Mouse (Mus musculus): ENCODE results near the gene Spin1.
"Not testable (repeated sequence)": the region's sequence is repeated elsewhere in the genome, so short reads cannot be mapped to it uniquely, and the experiment has no call there.

Spin1 gene

GRCm38 (mm10) chr13:51095196-51095715 lies 5.4 kb upstream of the Spin1 start:
- no peak for DNase-seq (ENCODE audit: low spot score)

DNA sequence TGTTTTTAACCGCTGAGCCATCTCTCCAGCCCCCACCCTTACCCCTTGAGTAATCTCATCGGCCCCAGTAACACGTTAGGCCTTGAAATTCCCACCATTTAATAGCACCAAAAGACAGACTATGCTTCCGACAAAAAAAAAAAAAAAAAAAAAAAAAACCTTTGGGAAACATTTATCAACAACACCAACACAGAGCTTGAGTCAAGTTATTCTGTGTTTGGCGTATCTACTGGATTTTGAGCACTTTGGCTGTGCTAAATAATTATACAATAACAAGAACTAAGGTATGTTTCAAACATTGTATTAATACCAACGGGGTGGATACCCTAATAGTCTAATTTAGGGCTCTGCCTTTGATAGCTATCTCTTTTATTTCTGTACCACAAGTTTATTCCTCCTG lies 4.0 kb upstream of the Spin1 start:
- DNase-seq (ENCODE audit: low spot score), result no peak

GRCm38 (mm10) chr13:51099560-51100232 lies 984 bp upstream of the Spin1 start:
- peak; percentile 75 for DNase-seq (ENCODE audit: low spot score)

DNA sequence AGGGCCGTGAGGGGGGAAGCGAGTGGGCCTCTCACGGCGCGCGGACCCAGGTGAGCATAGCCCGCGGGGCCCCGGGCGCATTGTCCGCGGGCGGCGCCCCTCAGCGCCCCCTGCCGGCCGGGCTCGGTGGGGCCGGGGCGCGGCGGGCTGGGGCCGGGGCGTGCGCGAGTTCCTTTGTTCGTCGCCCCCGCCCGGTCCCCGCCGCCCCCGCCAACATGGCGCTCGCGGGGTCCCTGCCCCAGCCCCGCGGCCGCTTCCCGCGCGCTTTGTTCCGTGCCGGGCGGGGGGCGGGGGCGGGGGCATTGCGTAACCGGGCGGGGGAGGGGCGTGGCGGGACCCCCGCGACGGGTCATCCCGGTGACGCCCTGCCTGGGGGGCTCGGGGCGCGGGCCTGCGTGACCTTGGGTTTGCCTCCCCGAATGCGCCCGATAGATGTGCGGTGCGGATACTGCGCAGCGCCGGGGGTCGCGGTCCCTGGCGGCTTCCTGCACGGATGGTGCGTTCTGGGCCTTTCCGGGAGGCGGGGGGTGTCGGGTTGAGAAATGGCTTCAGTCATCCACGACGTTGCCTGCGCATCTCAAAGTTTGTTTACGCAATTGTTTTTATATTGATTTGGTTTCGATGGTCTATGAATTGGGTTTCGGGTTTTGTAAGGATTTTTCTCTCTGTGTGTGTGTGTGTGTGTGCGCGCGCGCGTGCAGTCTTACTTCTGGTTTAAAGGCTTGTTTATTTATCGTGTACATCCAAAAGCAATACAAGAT lies 516 bp downstream of the Spin1 start:
- DNase-seq (ENCODE audit: low spot score), result peak; percentile 66

DNA sequence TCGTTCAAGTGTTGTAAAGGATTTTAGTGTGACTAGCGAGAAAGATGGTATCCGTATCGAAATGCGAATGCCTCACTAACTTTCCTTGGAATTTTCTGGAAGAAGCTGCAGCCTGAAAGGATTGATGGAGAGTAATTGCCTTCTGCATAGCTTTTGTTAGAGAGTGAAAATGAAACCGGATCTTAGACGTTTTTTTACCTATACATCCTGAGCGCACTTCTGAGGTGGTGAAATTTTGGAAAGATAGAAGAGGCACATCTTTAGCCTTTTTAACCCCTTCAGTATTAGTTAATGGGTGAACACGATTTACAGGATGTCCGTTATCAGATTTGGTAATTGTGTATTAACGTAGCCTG lies 1.1 kb downstream of the Spin1 start:
- peak; percentile 57 for DNase-seq (ENCODE audit: low spot score)

DNA sequence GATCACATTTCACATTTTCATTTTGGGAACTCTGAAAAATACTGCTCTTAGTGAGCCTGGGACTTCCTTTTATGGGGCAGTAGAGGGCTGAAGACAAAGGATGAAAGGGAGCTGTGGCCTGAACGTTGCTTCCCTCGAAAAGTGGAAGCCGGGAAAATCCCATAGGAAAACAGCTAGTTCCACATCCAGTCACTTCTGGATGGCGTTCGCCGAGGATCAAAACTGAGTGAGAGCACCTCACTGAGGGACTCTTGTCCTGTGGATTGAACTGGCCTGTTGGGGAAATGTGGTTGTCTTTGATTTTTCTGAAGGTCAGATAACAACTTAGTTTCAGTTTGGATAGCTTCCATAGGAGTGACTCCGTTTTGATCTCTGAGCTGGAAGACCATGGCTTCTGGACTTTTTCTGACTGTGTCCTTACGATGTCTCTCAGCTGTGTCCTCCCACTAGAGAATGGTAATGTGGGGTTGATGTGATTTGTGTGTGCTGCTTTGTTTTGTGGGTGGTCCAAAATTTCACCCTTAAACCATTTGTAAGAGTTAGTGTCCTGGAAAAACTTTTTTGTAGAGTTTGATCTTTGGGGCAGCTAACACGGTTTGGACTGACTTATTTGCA lies 2.5 kb downstream of the Spin1 start:
- no peak for DNase-seq (ENCODE audit: low spot score)

GRCm38 (mm10) chr13:51103861-51104650 lies 3.4 kb downstream of the Spin1 start:
- no peak for DNase-seq (ENCODE audit: low spot score)

DNA sequence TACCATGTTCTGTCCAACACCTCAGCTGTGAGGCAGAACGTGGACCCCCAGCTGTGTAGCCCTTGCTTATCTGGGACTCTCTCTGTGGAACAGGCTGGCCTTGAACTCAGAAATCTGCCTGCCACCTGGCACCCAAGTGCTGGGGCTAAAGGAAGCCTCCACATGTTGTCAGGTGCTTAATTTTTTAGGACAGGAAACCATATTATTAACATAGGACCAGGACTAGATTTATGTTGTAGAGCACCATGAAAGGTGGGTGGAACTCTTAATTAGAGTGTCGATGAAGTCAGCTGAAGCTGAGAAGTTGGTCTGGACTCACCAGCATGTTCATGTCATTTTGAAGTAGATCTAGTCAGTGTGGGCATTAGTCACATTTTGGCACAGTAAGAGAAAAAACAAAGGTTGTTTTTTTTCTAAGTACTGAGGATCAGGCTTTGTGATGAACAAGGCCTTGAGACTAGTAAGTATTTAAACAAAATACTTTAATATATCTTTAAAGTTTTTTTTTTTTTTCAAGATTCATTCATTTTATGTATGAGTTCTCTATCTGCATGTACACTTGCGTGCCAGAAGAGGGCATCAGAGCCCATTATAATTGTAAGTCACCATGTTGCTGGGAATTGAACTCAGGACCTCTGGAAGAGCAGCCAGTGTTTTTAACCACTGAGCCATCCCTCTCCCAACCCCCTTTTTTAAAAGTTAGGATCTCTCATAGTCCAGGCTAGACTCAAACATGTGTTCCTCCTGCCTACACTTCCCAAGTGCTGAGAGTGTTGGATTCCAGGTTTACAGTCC lies 5.4 kb downstream of the Spin1 start:
- no peak for DNase-seq (ENCODE audit: low spot score)

GRCm38 (mm10) chr13:51106816-51107215 lies 6.1 kb downstream of the Spin1 start:
- DNase-seq (ENCODE audit: low spot score), result no peak

DNA sequence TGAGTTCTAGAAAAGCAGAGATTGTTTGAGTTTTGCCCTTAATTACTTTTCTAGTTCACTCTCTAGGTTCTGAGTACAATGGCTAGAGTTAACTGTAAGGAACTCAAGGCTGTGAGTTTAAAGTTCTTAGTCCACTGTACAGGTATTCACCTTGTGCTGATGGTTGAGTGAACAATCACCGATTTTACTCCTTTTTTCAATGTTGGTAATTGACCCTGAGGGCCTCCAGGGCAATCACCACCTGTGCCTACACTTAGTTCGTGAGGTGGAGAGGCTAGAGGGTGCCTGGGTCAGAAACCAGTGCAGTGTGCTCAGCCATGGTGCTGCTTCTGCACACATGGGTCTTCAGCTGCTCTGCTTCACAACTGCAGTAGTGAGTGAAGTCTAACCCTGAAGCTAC lies 8.8 kb downstream of the Spin1 start:
- no peak for DNase-seq (ENCODE audit: low spot score)

- not testable (repeated sequence) for DNase-seq (ENCODE audit: low spot score)
Measured at GRCm38 (mm10) chr13:51114398-51114797, 13.7 kb downstream of the Spin1 start.

GRCm38 (mm10) chr13:51115762-51116161 lies 15.1 kb downstream of the Spin1 start:
- DNase-seq (ENCODE audit: low spot score), result no peak

GRCm38 (mm10) chr13:51120734-51121133 lies 20.1 kb downstream of the Spin1 start:
- no peak for DNase-seq (ENCODE audit: low spot score)

DNA sequence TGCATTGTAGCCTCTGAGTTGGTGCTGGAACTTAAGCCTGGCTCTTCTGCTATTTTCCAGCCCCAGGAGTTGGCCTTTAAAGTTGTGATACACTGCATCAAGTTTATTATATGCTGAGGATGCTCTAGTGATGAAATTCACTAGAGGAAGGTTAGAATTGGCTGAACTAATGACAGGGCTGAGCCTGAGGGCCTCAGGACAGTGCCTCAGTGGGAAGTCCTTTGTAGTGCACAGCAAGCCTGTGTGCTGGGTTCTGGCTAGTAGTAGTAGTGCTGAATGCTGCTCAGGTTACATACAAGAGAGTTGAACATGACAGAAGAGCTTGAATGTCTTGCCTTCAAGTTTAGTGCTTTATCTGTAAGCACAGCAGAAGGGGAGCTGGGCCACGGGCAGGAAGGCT lies 21.3 kb downstream of the Spin1 start:
- no peak for DNase-seq (ENCODE audit: low spot score)

DNA sequence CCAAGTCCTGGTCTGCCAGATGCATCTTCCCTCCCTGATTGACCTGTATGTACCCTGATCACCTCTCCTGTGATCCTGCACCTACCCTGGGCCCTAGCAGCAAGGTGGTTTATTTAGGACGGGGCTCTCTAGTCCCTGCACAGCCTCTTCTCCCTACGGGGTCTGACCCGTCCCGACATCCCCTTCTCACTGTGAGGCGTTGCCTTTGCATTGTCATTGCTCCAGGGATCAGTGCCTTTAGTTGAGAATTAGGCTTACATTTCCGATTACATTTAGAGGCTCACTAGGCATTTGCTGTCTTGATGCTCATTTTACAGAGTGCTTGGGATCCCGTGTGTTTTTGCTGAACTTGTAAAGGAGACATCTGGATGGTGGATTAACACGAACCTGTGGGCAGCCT lies 22.1 kb downstream of the Spin1 start:
- no peak for DNase-seq (ENCODE audit: low spot score)

GRCm38 (mm10) chr13:51125357-51125756 lies 24.7 kb downstream of the Spin1 start:
- DNase-seq (ENCODE audit: low spot score), result no peak

- DNase-seq (ENCODE audit: low spot score), result no peak
Measured at GRCm38 (mm10) chr13:51127906-51128305, 27.2 kb downstream of the Spin1 start.

DNA sequence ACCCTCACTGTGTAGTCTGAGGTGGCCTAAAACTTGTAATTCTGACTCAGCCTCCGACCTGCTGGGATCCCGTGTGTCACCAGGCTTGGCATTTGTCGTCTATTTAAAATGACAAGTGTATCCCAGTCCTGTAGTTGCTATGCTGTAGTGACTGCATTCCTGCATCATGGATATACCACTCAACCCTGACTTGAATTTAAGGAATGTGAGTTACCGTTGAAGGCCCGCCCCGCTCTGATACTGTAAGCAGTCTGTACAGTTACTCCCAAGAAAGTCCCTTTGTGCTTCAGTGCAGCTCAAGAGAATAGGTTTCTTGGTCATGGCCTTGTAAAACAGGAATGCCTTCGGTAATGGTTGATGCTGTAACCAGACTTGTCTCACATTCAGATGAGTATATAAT lies 27.7 kb downstream of the Spin1 start:
- no peak for DNase-seq (ENCODE audit: low spot score)

GRCm38 (mm10) chr13:51131179-51131578 lies 30.5 kb downstream of the Spin1 start:
- DNase-seq (ENCODE audit: low spot score), result no peak

GRCm38 (mm10) chr13:51136315-51136714 lies 35.6 kb downstream of the Spin1 start:
- DNase-seq (ENCODE audit: low spot score), result no peak

- no peak for DNase-seq (ENCODE audit: low spot score)
Measured at GRCm38 (mm10) chr13:51136996-51137701, 36.5 kb downstream of the Spin1 start.
